Mouse (Mus musculus): ENCODE results near the gene Cdk5rap3.

Cdk5rap3 gene

DNA sequence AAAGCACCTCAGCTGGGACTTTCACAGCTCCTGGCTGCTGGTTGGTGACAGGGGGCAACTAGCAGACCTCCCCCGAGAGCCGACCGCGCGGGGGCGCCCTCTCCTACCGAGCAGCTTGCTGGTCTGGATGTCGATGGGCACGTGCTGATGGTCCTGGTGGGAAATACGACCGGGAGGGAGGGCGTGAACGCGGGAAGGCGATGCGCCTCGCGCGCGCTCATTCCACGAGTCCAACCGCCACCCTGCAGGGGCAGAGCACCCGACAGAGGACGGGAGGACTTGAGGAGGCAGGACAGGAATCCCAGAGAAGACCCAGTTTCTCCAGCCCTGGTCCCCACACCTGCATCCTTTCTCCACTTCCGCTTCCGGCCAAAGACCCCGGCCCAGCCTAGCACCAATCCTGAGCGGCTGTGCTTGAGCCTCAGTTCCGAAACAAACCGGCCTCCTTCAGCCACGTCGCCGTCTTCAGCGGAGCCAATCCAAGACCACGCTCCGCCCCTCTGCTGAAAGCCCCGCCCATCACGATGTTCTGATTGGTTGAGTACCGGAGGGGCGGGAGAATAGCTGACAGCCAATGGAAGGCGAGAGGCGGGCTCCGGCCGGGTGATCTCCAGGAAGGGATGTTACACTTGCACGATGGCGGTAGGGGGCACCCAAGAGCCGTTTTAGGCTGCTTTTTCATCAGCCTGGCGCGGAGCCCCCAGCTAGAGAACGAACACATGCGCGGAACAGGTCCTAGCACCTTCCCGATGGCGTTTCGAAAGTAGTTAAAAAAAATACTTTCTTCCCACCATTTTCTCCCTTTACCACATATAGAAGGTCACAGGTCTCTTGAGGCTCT, at the start of gene Cdk5rap3:
TSS of gene Cdk5rap3 (minus strand) at position 453 of the 841 bp plus-strand sequence.
- DNase-seq, result peak; percentile 99

DNA sequence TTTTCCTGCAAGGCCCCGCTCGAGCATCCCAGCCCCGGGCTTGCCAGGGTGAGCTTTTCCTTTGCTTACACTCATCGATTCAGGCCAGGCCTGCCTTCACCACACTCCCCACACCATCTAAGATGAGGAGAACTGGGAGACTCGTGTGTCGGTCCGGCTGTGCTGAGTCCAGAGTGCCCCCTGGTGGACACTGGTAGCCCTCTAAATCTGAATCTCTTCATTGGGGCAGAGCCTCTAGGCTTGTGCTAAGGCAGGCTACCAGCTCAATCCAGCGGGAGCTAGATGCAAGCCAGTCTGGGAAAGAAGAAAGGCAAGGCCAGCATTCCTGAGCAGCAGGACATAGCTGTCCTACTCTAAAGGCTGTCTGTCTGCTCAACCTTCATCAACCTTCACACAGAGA, 47.3 kb upstream of the Cdk5rap3 start:
- DNase-seq, result peak; percentile 90

DNA sequence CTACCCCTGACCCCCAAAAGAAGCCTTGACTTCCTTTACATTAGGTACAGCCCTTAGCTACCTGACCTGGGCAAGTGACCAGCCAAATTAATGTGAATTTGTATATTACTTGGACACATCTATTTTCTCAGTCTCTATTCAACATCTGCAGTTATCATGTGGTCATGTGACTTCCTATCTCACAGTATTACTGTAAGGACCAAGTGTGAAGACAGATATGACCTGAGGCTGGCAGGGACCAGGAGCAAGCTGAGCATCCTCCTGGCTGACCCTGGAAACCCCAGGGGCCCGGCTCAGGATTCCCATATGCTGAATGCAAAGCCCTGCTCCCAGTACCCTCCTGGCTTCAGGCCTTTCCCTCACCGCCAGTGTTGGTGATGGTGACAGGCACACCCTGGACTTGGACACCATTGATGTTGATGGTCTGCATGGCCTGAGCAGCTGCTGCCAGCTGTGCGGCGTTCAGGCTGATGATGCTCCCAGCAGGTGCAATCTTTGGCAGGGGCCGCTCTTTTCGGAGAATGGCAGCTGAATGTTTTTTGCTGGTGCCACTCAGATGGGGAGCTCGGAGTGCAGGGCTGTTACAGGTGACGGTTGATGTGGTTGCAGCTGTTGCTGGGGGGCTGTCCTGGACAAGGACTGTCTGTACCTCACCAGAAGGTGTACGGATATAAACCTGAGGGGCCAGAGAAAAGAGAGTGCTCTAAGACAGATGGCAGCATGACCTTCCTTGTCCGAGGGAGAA, 40.9 kb upstream of the Cdk5rap3 start:
- no peak for DNase-seq

DNA sequence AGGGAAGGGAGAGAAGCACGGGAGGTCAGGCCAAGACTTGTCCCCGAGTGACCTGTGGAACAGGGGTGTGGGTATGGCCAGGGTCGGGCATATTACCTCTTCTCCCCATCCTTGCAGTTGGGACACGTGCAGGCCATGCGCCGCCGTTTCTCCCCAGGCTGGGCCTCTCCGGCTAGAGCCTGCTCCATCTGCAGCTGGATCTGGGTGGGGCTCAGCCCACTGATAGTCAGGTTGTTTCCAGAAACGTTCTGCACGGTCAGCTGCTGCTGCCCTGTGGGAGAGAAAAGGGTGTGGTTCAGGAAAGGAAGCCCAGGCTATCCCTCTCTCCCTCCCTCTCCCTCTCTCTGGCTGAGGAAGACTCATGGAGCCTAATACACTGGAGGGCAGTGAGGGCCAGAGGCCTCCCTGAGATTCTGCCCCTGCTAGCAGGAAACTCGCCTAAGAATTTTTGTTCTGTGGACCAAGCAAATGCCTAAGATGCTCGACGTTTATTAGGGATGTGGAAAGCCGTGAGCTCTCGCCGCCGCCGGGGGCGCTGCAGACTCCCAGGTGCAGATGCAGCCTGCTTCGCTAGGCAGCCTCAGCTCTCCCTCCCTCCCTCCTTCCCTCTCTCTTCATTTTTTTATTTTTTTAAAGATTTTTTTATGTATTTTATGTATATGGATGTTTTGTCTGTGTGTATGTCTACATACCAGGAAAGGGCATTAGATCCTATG, 39.9 kb upstream of the Cdk5rap3 start:
- DNase-seq, result no peak

DNA sequence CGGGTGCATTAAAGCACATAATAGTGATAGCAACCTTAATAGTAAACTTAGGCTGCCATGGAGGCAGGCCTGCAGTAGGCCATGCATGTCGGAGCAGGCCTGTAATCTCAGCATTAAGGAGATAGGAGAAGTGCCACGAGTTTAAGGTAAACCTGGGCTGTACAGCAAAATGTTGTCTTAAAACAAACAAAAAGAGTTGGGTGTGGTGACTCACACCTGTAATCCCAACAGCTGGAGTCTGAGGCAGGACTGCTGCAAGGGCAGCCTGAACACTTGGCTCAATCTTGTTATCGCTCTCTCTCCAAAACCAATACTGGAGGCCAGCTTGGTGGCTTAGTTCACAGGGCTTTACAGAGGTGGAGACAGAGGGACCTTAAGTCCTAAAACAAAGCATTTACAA, 38.8 kb upstream of the Cdk5rap3 start:
- no peak for DNase-seq

DNA sequence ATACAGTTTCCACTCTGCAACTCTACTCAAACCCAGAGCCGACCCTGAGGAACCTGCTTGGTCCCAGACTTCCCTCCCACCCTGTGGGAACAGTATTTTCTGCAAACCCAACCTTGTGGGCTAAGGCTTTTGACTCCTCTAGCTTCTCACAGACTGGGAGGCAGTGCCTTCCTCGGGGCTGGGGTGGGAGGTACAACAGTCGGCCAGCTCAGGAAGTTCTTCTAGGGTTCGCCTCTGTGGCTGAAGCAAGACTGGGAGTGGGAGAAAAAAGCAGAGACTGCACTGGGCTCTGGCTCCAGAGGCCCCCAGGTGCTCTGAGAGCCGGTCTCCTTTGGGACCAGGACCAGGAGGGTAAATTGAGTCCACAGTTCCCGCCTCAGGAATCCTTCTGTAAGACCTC, 36.6 kb upstream of the Cdk5rap3 start:
- DNase-seq, result no peak

DNA sequence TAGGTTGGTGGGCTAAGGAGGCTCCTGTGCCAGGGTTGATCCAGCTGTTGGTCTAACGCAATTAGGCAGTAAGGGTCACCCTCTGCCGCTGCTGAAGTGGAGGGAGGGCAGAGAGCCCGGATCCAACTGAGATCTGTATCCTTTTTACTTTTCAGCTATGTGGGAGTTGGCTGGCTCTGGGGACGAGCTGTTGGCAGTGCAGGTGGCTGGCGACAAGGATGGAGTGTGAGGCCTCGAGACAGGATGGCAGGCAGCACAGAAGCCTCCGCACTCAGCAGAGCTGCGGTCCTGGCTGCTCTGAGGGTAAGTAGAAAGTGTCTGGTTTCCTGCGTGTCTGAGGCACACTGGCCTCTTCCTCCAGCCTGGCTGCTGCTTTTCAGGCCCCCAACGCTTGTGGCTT, 36.1 kb upstream of the Cdk5rap3 start:
- DNase-seq, result no peak

DNA sequence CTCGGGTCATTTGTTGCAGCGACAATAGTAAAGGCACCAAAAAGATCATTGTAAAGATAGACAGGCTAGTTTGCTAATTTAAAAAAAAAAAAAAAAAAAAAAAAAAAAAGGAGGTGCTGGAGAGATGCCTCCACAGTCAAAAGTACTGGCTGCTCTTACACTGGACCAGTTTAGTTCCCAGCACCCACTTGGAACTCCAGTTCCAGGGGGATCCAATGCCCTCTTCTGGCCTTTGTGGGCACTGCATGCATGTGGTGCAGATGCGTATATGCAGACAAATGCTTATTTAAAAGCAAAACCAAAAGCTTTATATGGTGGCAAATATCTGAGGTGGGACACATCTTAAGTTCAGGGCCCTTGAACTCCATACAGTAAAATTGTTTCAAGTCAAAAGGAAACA, 34.5 kb upstream of the Cdk5rap3 start:
- DNase-seq, result no peak

DNA sequence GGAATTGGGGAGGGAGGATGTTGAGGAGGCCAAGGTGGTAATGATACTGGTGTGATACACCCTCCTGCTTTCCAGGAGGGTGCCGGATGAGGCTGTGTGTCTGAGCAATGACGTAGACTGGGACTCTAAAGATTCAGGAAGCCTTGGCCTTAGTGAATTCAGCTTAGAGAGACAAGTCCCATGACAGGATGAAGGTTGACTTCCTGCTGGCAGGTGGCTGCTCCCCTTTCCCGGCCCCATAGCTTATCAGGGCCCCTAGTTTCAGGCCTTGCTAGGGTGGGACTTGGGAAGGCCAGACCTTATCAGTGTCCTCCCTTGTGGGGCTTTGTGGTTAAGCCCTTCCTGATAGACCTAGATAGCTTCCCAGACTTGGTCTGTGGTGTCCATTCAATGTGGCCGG, 31.6 kb upstream of the Cdk5rap3 start:
- no peak for DNase-seq

DNA sequence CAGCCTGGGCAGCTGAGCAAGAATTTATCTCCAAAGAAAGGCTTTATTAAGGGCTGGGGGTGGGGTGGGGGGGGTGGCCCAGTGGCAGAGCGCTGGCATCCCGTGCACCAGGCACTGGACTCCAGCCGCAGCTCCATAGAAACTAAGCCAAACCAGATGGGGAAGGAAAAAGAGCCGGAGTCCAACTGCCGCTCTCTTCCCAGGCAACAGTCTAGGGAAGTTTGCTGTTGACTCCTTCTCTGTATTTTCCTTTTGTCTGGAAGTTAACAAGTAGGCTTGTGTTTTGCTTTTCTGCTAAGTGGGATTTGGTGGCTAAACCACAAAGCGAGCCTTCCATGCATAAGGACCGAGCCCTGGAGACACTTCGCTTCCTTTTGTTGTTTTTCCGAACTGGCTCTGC, 30.2 kb upstream of the Cdk5rap3 start:
- no peak for DNase-seq

DNA sequence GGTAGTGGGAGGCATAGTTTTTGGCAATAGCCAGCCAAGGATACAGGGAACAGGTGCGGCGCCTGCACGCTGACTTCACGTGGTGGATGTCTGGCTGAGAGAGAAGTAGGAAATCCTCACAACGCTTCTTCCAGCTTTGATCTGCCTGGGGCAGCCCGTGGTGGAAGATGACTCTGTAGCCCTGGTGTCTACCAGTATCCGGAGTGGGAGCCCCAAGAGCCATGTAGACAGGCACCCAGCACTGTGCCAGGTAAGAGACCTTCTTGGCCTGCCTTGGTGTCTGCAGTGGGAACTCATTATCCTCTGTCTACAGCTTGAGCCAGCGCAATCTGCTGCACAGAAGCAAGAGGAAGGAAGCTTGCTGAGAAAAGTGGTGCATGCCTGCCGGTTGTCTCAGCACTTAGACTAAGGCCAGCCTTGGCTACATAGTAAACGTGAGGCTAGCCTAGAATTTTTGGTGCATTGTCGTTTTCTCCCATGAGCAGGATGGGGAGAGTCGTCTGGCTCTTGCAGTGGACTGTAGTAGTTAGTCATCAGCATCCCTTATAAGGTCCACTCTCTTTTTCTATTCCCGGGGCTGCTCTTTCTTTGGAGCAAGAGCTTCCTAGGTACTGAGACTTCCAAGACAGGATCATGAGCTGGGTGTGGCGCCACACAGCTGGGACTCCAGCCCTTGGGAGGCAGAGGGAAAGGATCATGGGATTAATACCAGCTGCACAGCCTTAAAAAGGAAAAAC, 28.7 kb upstream of the Cdk5rap3 start:
- DNase-seq, result no peak

DNA sequence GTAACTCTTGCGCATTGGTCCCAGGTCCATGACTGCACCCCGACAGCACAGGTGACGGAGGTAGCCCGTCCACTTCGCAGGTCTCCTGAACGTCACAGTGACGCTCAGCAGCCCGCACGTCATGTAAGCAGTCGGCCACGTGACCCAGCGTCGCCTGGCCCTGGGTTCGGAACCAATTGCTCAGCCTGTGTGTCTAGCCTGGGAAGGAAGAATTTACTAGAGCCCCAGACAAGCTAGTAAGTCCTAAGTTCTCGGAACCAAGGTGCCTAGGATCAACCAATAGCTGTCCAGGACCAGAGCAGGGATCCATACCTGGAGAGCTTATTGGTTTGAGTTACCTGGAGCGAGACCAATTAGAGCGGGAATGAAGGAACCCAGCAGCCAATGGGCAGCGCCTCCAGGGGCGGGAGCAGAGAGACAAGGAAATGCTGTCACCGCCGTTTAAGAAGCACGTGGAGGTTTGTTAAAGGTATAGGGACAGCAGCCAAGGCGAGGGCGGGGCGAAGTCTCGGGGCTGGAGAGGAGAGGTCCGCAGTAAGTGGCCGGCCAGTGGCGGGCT, 27.5 kb upstream of the Cdk5rap3 start, which contains the start of gene Pnpo:
TSS of gene Pnpo (minus strand) at position 241 of the 559 bp plus-strand sequence.
- DNase-seq, result peak; percentile 97

DNA sequence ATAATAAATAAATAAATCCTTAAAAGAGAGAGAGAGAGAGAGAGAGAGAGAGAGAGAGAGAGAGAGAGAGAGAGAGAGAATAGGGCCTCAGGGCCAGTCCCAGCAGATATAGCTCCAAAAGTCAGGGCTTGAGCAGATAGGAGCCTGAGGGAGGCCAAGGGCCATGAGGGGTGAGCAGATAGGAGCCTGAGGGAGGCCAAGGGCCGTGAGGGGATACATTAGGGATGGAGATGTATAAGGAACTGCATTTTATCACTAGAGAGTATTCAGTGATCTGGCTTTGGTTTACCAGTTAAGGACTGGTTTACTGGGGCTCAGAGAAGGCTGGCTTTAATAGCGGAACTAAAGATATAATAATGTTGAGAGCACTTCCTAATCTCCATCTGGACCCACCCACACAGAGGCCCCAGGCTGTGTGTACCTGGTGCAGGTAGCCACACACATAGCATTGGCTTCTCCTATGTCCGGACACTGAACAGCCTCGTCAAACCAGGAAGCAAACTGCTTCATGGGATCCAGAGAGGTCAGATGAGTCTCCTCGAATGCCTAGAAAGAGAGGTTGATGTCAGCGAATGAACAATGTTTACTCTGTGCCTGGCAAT, 25.8 kb upstream of the Cdk5rap3 start:
- no peak for DNase-seq

DNA sequence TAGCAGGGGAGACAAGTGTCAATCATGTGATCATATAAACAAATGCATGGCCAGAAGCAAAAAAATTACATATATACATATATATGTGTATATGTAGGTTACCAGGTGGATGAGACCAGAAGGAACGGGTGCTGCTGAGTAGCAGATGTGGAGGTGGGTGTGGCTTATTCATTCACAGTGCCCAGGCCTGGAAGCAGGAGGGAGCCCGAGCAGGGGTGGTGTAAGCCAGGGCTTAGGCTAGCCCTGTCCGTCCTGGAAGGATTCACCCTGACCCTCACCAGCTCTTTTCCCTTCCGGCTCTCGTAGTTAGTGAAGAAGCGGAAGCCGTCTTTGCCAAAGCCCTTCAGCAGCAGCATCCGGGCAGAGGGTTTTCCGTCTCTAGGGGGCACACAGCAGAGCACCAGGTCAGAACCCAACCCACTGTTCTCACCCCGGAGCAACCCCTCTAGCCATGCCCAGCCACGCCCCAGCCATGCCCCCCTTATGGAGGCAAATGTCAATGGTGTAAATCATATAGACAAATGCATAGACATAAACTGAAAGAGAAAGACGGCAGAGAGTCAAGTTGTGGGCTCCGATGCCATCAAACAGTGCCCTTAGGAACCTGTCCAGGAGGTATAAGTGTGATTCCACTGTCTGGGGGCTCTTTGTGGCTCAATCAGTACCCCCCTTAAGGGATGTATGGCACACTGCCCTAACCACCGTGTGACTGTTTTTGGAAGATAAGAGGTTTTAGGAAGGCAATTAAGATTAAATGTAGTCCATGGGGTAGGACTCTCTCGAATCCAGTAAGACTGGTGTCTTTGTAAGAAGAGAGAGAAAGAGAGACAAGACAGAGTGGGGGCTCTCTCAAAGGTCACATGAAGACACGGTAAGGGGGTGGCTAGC, 24.5 kb upstream of the Cdk5rap3 start:
- no peak for DNase-seq

DNA sequence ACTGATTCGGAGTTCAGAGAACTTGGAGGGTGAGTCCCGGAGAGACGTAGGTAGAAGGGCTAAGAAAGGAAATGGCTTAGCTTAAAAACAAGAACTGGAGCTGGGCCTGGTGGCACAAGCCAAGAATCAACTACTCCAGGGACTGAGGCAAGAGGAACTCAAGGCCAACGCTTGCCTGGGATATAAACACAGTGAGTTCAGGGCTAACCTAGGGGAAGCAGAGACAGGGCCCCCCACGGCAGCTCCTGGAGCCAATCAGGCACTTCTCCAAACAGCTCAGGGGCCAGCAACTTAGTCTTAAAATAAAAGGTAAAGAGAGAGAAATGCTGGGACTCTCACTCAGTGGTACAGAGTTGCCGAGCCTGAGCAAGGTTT, 22.1 kb upstream of the Cdk5rap3 start:
- no peak for DNase-seq

DNA sequence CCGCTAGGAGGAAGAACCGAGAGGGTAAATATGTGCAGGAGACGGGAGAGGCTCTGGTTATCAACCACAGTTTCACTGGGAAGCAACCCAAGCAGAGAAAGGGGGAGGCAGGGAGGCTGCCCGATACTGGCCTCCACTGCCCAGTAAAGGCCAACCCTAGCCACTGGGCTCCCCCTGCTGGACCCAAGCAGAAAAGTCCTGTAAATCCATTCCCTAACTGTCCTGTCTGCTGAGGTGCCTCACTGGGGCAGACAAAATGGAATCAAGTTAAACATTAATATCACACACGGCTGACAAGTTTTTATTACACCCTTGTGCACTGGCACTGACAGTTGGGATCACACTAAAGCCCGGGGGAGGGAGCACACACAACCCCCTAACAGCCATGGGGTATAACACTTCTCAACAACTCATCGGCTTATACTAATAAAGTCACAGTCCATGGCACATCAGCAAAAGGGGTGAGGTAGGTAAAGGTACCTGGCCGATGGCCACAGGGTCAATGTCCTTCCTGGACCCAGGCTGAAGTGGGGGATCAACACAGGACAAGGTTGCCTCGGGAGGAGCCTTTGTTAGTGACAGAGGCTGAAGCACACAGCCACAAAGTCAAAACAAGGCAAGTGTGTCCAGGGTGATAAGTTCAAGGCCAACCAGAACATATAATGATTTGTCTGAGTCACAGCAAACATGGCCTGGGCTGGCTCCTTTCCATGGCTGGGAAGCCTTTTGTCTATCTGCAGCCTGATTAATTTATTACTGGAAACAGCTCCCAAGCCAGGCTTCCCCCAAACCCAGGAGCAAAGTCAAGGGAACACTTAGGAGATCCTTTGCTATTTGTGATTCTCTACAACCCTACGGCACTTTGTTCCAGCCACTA, 21.5 kb upstream of the Cdk5rap3 start:
- no peak for DNase-seq

DNA sequence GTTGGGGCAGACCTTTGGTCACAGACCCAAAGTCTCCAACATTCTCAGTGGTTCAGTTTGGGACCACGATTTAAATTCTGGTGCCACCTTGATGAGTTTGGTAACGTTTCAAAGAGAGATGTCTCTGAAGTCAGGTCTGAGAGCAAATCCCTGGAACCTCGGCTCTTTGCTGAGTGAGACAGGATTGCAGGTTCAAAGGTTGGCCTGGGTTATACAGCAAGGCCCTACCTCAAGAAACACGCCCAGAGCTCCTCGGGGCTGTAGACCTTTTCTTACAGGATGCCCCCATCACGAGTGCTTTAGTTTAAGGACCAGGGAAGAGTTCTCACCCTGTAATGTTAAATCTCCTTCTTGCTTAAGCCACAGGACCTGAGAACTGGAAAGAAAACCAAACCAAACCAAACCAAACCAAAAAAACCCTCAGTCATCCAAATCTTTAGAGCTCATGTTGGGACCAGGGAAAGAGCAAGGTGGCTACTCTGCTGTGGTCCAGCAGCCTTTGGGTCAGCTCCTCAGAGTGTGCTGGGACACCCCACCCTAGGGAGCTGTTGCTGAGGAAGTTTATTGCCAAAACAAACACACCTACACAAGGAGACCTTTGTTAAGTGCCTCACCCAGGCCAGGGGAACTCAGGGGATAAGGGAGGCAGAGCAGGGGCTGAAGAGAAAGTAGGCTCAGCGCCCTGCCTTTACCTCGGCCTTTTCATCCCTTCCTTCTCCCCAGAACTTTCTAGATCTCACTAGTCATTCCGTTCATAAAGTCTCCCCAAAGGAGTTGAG, 19.8 kb upstream of the Cdk5rap3 start:
- DNase-seq, result no peak

DNA sequence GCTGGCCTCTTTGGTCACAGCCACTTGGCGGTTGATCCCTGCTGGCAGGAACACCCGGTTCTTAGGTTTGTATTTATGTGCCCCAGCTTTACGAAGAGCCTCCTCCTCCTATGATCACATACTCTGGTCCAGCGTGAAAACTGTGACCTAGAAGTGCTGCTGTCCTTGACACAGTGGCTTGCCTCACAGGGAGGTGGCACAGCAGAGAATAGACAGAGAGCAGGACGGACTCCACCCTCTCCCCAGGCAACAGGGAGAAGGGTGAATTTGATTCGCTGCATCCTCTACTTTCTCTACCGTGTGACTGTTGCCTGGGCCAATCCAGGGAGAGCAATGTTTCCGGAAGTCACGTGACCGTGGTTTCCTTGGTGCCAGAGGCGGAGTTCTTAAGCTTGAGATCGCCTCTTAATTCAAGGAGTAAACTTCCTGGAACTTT, 18.6 kb upstream of the Cdk5rap3 start:
- peak; percentile 73 for DNase-seq
